Mouse (Mus musculus) adrenal gland, postnatal 10 days (tissue): ENCODE measurements around the gene Taf15. TPM values are rescaled to one million over a fixed set of nuclear protein-coding genes. Genes with fewer than 3 reads are reported as not detected.
"Not testable (repeated sequence)": the region's sequence is repeated elsewhere in the genome, so short reads cannot be mapped to it uniquely, and the experiment has no call there.

Experiments used
- DNase-seq: peaks from one replicate; pipeline ENCODE4 v3.0.0; 2021; ENCODE audit warnings: mixed read lengths
- total RNA-seq, 2 experiments: library from RNA; stranded (reverse); gene quantifications; 2 replicates each; pipeline ENCODE4 v1.2.3; 2021

Taf15 gene
- total RNA-seq, 2 experiments from 2014 or later, result 54.9 to 58.4 TPM

DNA sequence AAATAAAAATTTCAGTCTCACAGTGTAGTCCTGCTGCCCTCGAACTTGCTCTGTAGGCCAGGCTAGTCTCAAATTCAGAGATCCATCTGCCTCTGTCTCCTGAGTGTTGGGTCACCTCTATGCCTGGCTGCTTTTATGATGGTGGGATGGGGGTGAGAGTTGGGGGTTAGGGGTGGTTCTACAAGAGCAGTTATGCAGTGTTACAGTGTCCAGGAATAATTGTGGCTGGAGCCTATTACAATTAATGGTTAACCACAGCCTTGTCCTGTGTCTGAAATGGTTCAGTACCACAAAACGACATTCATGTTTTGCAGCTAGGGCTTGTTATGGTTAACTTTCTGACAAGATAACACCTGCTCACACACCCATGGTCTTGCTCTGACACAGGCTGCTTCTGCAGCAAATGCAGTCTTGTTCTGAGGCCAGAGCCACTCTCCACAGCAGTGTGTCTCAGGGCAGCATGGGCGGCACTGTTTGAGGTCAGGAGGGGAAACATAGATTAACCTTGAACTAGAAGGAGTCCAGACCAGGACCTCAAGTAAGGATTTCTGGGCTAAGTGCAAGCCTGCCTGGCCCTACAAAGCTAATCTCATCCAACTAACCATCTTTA is 65.9 kb downstream of the Taf15 start:
- no peak for DNase-seq

DNA sequence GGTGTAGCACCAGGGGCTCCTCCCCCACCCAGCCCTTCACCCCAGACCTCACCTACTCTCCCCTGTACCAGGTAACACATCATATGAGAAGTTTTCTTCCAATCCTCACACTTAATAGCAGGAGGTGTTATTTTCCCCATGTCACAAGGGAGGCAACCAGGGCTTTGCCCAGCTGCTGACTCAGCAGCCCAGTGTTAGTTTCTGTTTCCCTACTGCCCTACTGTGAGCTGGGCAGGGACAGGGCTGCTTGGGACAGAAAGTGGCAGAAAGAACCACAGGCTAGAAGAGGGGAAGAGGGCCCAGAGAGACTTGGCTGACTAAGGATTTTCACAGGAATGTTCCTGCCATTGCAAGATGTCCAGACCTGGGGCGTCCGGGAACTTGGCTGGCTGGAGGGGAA is 68.0 kb downstream of the Taf15 start:
- DNase-seq, result no peak

DNA sequence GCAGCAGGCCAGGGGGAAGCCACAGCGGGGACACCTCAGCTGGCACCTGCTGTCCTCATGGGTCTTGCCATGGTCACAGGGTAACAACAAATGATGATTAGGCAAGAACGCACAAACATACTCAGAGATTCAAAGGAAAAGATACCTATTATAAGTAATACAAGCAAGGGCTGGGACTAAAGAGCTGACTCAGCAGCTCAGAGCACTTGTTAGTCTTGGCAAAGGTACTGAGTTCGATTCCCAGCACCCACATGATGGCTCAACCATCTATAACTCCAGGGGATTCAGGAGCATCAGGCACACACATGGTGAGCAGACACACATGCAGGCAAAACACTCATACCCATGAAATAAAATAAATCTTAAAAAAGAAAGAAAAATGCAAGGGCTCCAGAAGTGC is 68.5 kb downstream of the Taf15 start:
- DNase-seq, result no peak

DNA sequence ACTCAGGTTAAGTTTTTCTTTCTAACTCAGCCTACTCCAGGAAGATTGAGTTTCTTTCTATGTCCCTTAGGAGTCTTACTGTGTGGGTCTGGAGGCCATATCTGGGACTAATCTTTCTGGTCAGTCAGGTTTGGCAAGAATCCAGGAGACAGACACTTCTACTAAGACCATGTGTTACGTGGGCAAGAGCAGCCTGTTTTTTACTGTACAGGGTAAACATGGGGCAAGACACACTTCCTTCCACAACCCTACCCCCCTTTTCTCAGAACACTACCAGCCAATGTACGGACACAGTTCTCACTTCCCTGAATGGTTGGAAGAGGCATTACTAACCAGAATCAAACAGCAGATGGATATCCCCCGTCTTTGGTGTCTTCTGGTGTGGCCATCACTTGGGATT is 71.3 kb downstream of the Taf15 start:
- no peak for DNase-seq

GRCm38 (mm10) chr11:83550186-83550632 is 77.3 kb downstream of the Taf15 start:
- no peak for DNase-seq

GRCm38 (mm10) chr11:83551037-83551436 is 78.2 kb downstream of the Taf15 start:
- DNase-seq, result not testable (repeated sequence)

DNA sequence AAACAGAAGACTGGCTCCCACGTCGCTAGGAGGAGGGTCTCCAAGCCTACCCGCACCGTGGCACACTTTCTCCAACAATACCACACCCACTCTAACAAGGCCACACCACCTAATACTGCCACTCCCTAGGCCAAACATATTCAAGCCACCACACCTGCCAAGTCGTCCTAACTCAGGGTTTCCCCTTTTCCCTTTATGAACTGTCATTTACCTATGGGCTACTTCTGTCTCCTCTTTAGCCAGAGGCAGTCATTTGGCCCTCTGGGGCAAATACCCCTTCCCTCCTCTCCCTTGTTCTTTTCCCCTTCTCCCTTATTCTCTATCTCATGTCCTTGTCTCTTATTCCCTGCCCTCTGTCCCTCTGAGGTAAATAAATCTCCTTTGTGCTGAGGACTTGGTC is 78.8 kb downstream of the Taf15 start:
- no peak for DNase-seq

Other genes starting within 250 kb of the Taf15 start
- gene Slfn14, start 186.4 kb upstream of the Taf15 start, total RNA-seq, result 1 to 10 TPM in 1 of 2 experiments, under 1 TPM in 1; 0.60 to 2.0 TPM
- 10 to 100 TPM; 78.1 to 96.0 TPM for gene Ap2b1, start 174.1 kb upstream of the Taf15 start, total RNA-seq
- 10 to 100 TPM in 1 of 2 experiments, 1 to 10 TPM in 1; 8.4 to 13.1 TPM for gene Pex12, start 170.5 kb upstream of the Taf15 start, total RNA-seq
- 1 to 10 TPM; 8.5 to 9.1 TPM for gene Rasl10b, start 63.9 kb upstream of the Taf15 start, total RNA-seq
- gene Gas2l2, start 43.6 kb upstream of the Taf15 start, total RNA-seq, result not detected
- 1 to 10 TPM in 1 of 2 experiments, under 1 TPM in 1; 0.30 to 1.4 TPM for gene 1700020L24Rik, start 35.4 kb upstream of the Taf15 start, total RNA-seq
- 10 to 100 TPM in 1 of 2 experiments, 1 to 10 TPM in 1; 9.8 to 15.1 TPM for gene Mmp28, start 10.0 kb upstream of the Taf15 start, total RNA-seq
- gene Heatr9, start 49.1 kb downstream of the Taf15 start, total RNA-seq, result not detected
- 1 to 10 TPM; 7.9 to 8.8 TPM for gene Ccl5, start 57.4 kb downstream of the Taf15 start, total RNA-seq
- 10 to 100 TPM in 1 of 2 experiments, 1 to 10 TPM in 1; 8.6 to 12.2 TPM for gene Ccl9, start 105.5 kb downstream of the Taf15 start, total RNA-seq
- 10 to 100 TPM in 1 of 2 experiments, 1 to 10 TPM in 1; 6.6 to 12.9 TPM for gene Ccl6, start 120.0 kb downstream of the Taf15 start, total RNA-seq
- gene Rpl9-ps1, start 172.5 kb downstream of the Taf15 start, total RNA-seq, result not detected
- under 1 TPM in 1 of 2 experiments, not detected in 1; 0.36 TPM for gene Ccl3, start 176.3 kb downstream of the Taf15 start, total RNA-seq
- not detected for gene Ccl4, start 189.5 kb downstream of the Taf15 start, total RNA-seq
- gene Wfdc17, start 230.9 kb downstream of the Taf15 start, total RNA-seq, result 1 to 10 TPM; 1.5 to 2.4 TPM
- gene Wfdc18, start 235.9 kb downstream of the Taf15 start, total RNA-seq, result not detected